Mouse (Mus musculus): Measurements from ENCODE around the gene Pold2.

Pold2 gene

DNA sequence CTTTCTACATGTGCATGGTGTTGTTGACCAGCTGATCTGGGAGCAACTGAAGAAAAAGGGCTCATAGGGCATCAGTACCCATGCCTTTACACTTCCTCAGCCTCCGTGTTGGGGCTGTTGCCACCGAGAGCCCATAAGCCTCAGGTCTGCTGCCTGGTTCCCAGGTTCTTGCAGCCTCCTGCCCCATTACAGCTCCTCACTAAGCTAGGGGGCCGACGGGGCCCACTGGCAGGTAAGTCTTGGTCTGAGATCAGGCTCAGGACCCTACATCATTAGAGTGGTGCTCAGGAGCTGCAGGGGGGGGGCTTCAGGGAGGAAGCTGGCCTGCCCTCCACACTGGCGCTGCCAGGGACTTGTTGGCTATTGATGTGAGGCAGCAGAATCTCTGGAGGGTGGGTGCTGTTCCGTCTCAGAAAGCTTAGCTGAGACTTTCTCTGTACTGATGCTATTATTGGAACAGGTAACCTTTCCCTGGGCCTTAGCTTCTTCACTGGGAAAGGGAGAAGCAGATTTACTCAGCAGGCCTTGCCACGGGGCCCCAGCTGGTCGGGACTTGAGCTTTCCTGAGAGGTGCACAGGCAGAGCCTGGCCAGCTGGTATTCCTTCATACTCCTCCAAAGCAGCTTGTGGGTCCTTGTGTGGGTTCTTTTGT is 21.5 kb downstream of the Pold2 start:
- DNase-seq, result no peak

- no peak for DNase-seq
Observed at GRCm38 (mm10) chr11:5855902-5856301, 22.2 kb downstream of the Pold2 start.

- no peak for DNase-seq
Observed at GRCm38 (mm10) chr11:5855481-5855880, 22.6 kb downstream of the Pold2 start.

- DNase-seq, result no peak
Observed at GRCm38 (mm10) chr11:5852314-5852713, 25.8 kb downstream of the Pold2 start.

GRCm38 (mm10) chr11:5851021-5851736 is 26.9 kb downstream of the Pold2 start:
- no peak for DNase-seq

- DNase-seq, result no peak
Observed at GRCm38 (mm10) chr11:5850452-5850851, 27.6 kb downstream of the Pold2 start.

GRCm38 (mm10) chr11:5849316-5849715 is 28.8 kb downstream of the Pold2 start:
- no peak for DNase-seq

- no peak for DNase-seq
Observed at GRCm38 (mm10) chr11:5848741-5849140, 29.4 kb downstream of the Pold2 start.

DNA sequence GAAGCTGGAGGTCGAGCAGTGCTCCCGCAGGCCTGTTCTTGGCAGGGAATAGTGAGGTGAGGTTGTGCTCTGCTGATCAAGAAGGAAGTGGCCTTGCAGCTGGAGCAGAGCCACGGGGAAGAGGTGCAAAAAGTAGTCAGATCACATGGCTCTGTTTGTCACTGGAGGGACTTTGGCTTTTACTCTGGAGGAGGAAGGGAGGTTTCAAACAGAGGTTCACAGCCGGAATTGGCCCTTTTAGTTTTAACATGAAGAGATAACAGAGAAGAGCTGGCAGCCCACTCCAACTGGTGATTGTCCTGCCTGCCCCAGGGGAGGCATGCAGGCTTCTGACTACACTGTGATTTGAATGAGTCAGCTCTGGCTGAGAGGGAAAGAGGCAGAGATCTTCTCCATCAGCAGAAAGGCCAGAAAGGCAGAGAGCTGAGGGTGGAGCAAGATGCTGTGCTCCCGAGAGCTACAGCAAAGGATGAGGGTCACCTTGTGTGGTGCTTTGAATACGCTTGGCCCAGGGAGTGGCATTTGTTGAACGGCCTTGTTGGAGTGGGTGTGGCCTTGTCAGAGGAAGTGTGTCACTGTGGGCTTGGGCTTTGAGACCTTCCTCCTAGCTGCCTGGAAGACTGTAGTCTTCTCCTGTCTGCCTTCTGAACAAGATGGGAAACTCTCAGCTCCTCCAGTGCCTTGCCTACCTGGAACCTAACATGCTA is 31.3 kb downstream of the Pold2 start:
- DNase-seq, result no peak

DNA sequence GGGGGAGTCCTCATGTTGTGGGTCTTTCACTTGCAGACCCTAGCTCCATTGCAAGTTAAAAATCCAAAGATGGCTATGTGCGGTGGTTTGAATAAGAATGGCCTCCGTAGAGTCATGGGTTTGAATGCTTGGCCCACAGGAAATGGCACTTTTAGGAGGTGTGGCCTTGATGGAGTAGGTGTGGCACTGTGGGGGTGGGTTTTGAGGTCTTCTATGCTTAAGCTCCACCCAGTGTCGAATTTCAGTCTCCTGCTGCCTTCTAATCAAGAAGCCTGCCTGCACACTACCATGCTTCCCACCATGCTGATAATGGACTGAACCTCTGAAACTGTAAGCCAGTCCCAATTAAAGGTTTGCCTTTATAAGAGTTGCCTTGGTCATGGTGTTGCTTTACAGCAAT is 35.0 kb downstream of the Pold2 start:
- no peak for DNase-seq

- no peak for DNase-seq
Observed at GRCm38 (mm10) chr11:5841751-5842150, 36.3 kb downstream of the Pold2 start.

DNA sequence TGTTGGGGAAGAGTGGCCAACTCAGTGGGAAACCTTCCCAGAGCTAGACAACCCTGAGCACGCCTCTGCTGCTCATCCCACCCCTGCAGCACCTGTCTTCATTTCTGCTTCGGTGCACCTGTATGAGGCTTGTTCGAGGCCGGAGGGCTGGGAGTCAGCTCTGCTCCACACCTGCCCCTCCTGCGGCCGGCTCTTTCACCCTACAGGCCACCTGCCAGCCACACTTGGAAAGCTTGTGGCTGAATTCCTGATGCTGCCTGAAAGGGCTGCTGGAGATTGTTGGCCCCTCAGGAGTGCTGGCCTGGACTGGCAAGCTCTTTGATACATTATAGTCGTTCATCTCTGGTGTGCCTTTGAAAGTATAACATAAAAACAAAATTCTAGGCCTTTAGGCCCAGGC is 37.7 kb downstream of the Pold2 start:
- no peak for DNase-seq

DNA sequence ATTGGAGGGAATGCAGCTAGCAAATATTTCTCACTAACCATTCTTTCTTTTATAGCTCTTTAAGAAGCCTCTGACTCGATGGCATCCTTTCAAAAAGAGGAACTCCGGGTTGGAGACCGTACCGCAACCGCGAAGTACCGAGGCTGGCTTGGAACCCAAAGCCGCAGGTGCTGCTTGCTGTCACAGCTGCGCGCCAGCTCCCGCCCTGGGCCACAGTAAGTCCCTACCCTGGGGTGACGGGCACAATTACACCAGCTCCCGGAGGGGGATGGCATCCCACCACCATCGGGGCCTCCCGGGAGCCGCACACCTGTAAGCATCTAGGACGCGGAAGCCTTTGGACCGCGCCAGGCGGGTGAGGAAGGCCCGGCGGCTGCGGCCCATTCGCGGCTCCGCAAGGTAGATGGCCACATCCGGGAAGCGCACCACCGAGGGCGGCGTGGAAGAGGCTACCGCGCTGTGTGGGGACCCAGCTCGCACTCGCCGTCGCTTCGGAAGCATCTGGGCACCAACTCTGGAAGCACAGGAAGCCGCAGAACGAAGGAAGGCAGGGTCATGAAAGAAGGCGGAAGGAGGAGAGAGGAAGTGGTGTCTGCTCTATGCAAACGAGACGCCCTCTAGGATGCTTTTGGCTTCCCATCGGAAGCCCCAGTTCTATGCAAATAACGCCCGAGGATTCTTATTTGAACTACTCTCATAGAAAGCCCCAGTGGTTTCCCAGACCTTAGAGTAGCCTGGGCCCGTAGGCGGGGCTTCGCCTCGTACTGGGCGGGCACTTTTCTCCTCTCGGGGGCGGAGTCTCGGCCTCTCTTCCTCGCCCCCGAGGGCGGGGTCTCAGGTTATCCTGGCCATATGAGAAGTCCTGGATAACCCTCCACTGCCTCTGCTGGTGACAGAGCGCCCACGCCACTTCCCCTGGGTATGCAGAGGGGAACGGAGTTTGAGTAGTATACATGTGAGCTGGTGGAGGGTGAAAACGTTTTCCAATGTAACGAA is 40.5 kb downstream of the Pold2 start, which contains the start of gene Polm:
TSS of gene Polm (minus strand) at position 766 of the 996 bp plus-strand sequence.
- DNase-seq, result peak; percentile 93

DNA sequence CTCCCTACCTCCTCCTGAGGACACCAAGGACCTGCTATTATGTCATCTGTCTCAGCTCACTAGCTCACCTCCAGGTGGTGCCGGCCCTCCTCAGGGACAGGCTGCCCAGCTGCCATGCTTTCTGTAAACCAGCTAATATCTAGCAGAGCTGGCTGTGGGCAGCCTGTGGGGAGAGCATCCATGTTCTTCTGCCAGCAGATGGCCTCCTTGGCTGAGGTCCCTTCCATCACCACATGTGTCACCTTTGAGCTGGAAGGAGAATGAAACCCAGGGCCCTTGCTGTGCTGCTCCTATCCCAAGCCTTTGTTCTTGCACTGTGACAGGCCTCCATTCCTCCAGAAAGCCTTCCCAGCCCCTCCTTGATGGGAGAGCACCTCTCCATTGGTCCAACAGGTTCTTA is 42.0 kb downstream of the Pold2 start:
- peak; percentile 36 for DNase-seq

DNA sequence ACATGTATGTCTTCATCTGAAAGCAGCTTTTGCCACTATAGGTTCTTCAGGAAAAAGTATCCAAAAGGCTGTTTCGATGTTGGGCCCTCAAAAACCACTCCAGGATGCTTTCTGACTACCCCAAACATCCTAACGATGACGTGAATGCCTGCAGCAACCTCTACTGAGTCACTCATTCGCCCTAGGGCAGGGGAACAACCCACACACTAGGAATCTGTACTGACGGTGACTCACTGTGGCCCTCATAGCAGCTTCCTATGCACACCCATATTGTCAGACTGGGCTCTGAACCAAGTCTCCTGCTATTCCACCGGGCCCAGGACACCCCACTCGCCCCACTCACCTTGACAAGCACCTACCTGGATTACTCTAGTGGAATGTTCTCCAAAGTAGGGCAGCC is 43.0 kb downstream of the Pold2 start:
- DNase-seq, result no peak

DNA sequence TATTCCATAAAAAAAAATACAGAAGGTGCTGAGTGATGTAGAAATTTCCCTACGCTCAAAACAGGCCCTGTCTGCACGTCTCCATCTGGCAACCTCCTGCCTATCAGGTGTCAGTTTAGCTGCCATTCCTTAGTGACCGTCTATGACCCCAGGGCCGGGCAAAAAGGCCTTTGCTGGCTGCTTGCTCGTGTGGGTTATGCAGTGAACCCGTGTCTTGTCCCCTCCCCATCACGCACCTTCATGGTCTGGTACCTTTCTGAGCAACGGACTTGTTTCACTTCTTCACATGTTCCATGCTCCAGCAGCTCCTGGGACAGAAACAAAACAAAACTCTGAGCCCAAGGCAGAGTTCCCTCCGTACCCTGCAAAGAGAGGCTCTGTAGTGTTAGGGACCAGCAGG is 43.6 kb downstream of the Pold2 start:
- no peak for DNase-seq

GRCm38 (mm10) chr11:5829327-5829726 is 48.8 kb downstream of the Pold2 start:
- no peak for DNase-seq

GRCm38 (mm10) chr11:5828509-5829191 is 49.4 kb downstream of the Pold2 start:
- DNase-seq, result no peak

DNA sequence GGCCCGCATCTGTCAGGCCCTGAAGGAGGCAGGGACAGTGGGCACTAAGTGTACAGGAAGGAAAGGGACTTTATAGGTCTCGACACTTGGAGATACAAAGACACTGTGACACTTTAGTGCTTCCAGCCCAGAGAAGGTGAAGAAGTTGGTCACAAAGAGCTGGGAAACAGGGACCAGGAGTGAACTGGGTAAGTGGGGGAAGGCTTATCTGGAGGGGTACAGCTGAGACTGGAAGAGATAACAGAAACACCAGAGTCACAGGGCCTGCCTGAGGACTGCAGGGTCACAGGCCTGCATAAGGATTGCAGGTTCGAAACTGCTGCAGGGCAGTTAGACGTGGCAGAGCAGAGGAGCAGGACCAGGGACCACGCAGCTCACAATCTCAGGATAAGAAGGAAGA is 50.2 kb downstream of the Pold2 start:
- DNase-seq, result no peak

DNA sequence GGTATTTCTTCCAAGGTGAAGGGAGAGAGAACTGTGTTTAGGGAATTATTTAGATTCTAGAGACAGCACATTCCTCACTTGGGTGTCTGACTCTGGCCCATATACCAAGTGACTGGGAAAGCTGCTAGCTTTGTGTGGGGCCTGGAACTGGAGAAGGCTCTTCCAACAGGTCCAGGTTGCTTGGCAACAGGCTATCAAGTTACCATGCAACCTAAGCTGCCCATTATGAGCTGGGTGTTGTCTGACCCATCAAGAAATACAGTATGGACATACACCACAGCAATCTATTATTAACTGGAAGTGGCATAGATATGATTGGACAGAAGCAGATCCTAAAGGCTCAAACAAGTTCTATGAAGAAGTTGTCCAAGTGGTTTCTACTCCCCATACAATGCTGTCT is 52.7 kb downstream of the Pold2 start:
- DNase-seq, result no peak

All from cerebellum, adult 11 months (tissue).